Mouse (Mus musculus) ES-E14 (cell line): ENCODE measurements around the gene Rnf41. TPM values are rescaled to one million over a fixed set of nuclear protein-coding genes. Genes with fewer than 3 reads are reported as not detected.
A peak's percentile ranks its signal among the peaks of the same experiment; 100 is the strongest.

Source experiments
- DNase-seq: peaks from one replicate; pipeline ENCODE4 v3.0.0-alpha.2; 2013; ENCODE audit warnings: low read depth, low spot score
- H3K27ac ChIP-seq: 2 replicates; pipeline ENCODE4 v1.5.1; 2012; ENCODE audit warnings: low read depth, mild to moderate bottlenecking, low read length, moderate library complexity, mixed read lengths; ENCODE audit not compliant: poor library complexity, insufficient read depth, severe bottlenecking
- H3K36me3 ChIP-seq: 2 replicates; pipeline ENCODE4 v1.6.1; 2012; ENCODE audit warnings: mild to moderate bottlenecking, low read length, moderate library complexity, mixed read lengths; ENCODE audit not compliant: control insufficient read depth, poor library complexity, insufficient read depth, severe bottlenecking
- H3K4me1 ChIP-seq, 2 experiments: fragments of 150-350 bp in 1 of 2; sonication (generic) in 1 of 2; 2 replicates each; pipeline ENCODE4 v1.6.1; 2012; ENCODE audit warnings: low read length in 2 of 2, mild to moderate bottlenecking in 1 of 2, mixed read lengths in 1 of 2; ENCODE audit not compliant: control insufficient read depth in 2 of 2, insufficient read depth in 2 of 2, poor library complexity in 1 of 2
- H3K4me3 ChIP-seq, 2 experiments: fragments of 150-350 bp in 1 of 2; sonication (generic) in 1 of 2; 2 replicates each; pipeline ENCODE4 v1.5.1; 2012; ENCODE audit warnings: low read length in 2 of 2, low read depth in 1 of 2, mild to moderate bottlenecking in 1 of 2, mixed read lengths in 1 of 2; ENCODE audit not compliant: insufficient read depth in 1 of 2, poor library complexity in 1 of 2, severe bottlenecking in 1 of 2
- H3K9ac ChIP-seq: 2 replicates; pipeline ENCODE4 v1.6.1; 2012; ENCODE audit warnings: low read depth, mild to moderate bottlenecking, low read length, mixed read lengths; ENCODE audit not compliant: poor library complexity, insufficient read depth, severe bottlenecking
- H3K9me3 ChIP-seq: fragments of 150-350 bp; sonication (generic); 2 replicates; pipeline ENCODE4 v1.6.1; 2012; ENCODE audit warnings: low read depth, mild to moderate bottlenecking, low read length; ENCODE audit not compliant: control insufficient read depth, insufficient read depth
- CHD2 ChIP-seq: IDR thresholded peaks from 2 replicates; pipeline ENCODE4 v1.6.1; 2014; ENCODE audit warnings: mild to moderate bottlenecking, low read depth, low read length, inconsistent platforms
- HCFC1 ChIP-seq: IDR thresholded peaks from 2 replicates; pipeline ENCODE4 v1.6.1; 2012; ENCODE audit warnings: low read length, inconsistent platforms, borderline replicate concordance; ENCODE audit not compliant: insufficient read depth
- MAFK ChIP-seq: IDR thresholded peaks from 2 replicates; pipeline ENCODE4 v1.6.1; 2014; ENCODE audit warnings: mild to moderate bottlenecking, low read depth, low read length, inconsistent platforms; ENCODE audit not compliant: insufficient read depth
- ZC3H11A ChIP-seq: IDR thresholded peaks from 2 replicates; pipeline ENCODE4 v1.6.1; 2012; ENCODE audit warnings: low read depth, mild to moderate bottlenecking, inconsistent platforms, low read length, borderline replicate concordance
- ZNF384 ChIP-seq: IDR thresholded peaks from 2 replicates; pipeline ENCODE4 v1.6.1; 2012; ENCODE audit warnings: low read depth, low read length, inconsistent platforms
- in situ Hi-C, 2 experiments: fragments of 600-800 bp; cut with MboI; formaldehyde crosslinking; loops; one replicate each; pipeline ENCODE4 v1.15.1; 2025; ENCODE audit warnings: low sequenced_read_pairs in 2 of 2, inconsistent platforms in 1 of 2; ENCODE audit not compliant: unreplicated experiment in 2 of 2
- total RNA-seq: library from RNA; depleted of rRNA; stranded (reverse); fragments of 300-350 nt; gene quantifications from 2 replicates; pipeline ENCODE4 v1.2.3, GENCODE M21; 2012

Rnf41 gene
- total RNA-seq, 1 experiment: 41.3 TPM

- Histone ChIP-seq H3K4me1 (peaks cover 0 to 10% of the 10 kb centered on the region in 2 experiments; a peak in 1 of 4 replicates), H3K36me3 (peaks cover 69% of the 10 kb centered on the region), H3K9me3 (no peaks in the 10 kb centered on the region), H3K4me3 (peak overlapping the region in 1 of 2 experiments; percentile 18; a peak in 1 of 4 replicates), H3K9ac (0 out of 2 replicates have a peak overlapping the region, but pooled peaks have one; percentile 20), H3K27ac (no peak overlapping the region)
- in situ Hi-C loops: no loop called here
- DNase-seq: no peak
- no peak for TF ChIP-seq HCFC1
- TF ChIP-seq ZC3H11A: no peak
- no peak for TF ChIP-seq MAFK
Measured at GRCm38 (mm10) chr10:128388941-128389340, 22.5 kb upstream of the Rnf41 start.

GRCm38 (mm10) chr10:128389570-128389969 is 21.9 kb upstream of the Rnf41 start:
- H3K9ac ChIP-seq: no peak overlapping the region
- TF ChIP-seq ZC3H11A: no peak
- TF ChIP-seq ZNF384: no peak
- TF ChIP-seq HCFC1: no peak
- TF ChIP-seq MAFK: no peak
- TF ChIP-seq CHD2: no peak
- H3K9me3 ChIP-seq: no peaks in the 10 kb centered on the region
- no peak overlapping the region for H3K4me3 ChIP-seq
- H3K27ac ChIP-seq: no peak overlapping the region
- no peak for DNase-seq
- peaks cover 0 to 16% of the 10 kb centered on the region in 2 experiments; a peak in 1 of 4 replicates for H3K4me1 ChIP-seq
- in situ Hi-C loops: no loop called here
- H3K36me3 ChIP-seq: peaks cover 66% of the 10 kb centered on the region

DNA sequence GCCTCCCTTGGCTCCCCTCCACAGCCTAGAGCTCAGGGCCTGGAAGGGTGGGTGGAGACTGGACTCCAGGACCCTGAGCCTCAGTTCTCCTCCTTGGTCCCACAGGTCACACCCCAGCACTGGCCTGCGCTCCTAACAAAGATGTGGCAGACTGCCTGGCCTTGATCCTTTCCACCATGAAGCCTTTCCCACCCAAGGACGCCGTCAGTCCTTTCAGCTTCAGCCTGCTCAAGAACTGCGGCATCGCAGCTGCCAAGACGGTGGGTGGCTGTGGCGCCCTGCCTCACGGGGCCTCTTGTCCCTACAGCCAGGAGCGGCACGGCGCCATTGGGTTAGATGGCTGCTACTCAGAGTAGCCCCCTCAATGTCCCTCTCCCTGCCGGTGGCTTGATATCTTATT is 21.1 kb upstream of the Rnf41 start:
- no peaks in the 10 kb centered on the region for H3K9me3 ChIP-seq
- no peak for TF ChIP-seq ZC3H11A
- TF ChIP-seq ZNF384: no peak
- TF ChIP-seq CHD2: no peak
- no peak for TF ChIP-seq MAFK
- TF ChIP-seq HCFC1: no peak
- in situ Hi-C loops: no loop called here
- peaks cover 0 to 20% of the 10 kb centered on the region in 2 experiments; a peak in 1 of 4 replicates for H3K4me1 ChIP-seq
- H3K36me3 ChIP-seq: peaks cover 63% of the 10 kb centered on the region
- H3K9ac ChIP-seq: no peak overlapping the region
- no peak overlapping the region for H3K4me3 ChIP-seq
- H3K27ac ChIP-seq: no peak overlapping the region
- DNase-seq: no peak

DNA sequence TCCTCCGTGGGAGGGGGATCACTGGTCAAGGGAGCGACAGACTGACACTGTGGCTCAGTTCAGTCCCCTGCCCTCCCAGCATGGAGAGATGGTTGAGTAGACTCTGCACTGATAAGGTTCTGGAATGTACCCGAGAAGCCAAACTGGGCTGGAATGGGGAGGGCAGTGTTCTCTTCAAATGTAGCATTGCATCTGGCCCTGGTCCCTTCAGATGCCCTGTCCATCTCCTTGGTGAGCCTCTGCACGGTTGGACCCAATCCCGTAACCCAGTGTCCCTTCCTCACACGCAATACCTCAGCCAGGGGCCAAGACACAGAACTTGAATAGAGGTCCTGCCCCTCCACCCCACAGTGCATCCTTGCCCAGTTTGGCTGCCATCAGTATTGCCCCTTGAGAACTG is 19.6 kb upstream of the Rnf41 start:
- no peak for DNase-seq
- no peak for TF ChIP-seq HCFC1
- no peak for TF ChIP-seq ZC3H11A
- no peak for TF ChIP-seq CHD2
- TF ChIP-seq MAFK: no peak
- TF ChIP-seq ZNF384: no peak
- H3K9ac ChIP-seq: no peak overlapping the region
- H3K9me3 ChIP-seq: no peaks in the 10 kb centered on the region
- H3K27ac ChIP-seq: no peak overlapping the region
- H3K4me1 ChIP-seq: peaks cover 0 to 26% of the 10 kb centered on the region in 2 experiments; a peak in 1 of 4 replicates
- H3K4me3 ChIP-seq: no peak overlapping the region
- in situ Hi-C loops: no loop called here
- H3K36me3 ChIP-seq: peaks cover 60% of the 10 kb centered on the region
